Mouse (Mus musculus) left cerebral cortex, postnatal 36 days (tissue): ENCODE data around the gene Ldhc. TPM values are rescaled to one million over a fixed set of nuclear protein-coding genes. Genes with fewer than 3 reads are reported as not detected.
"Not testable (repeated sequence)": the region's sequence is repeated elsewhere in the genome, so short reads cannot be mapped to it uniquely, and the experiment has no call there.

Experiments
- DNase-seq, 2 experiments: peaks; one replicate each; pipeline ENCODE4 v3.0.0; 2021 to 2022; ENCODE audit warnings: low spot score in 2 of 2, mixed read lengths in 1 of 2
- intact Hi-C: fragments of 180-260 bp; cut with DNase I; formaldehyde crosslinking; loops from one replicate; pipeline ENCODE4 v1.15.1; 2025
- total RNA-seq, 2 experiments: library from RNA; stranded (reverse); gene quantifications; 2 replicates each; pipeline ENCODE4 v1.2.3; 2021

Gene Ldhc
- total RNA-seq = not detected

DNA sequence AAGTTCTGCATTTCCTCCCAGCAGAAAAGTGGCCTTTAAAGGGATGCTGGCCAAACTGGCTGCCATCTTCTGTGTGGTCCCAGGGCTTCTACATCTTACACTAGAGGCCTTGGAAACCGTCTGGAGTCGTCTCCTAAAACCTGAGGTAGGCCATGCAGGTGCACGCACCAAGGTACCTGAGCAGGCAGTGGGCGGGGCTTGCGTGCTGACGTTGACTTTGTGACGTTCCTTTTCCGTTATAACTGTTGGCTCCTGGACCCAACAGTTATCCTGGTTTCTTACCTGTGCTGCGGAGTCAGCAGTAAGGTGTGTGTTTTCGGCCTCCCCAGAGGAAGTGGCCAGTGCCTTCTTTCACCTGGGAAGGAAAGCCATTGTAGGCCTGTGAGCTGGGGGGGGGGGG, at the start of gene Ldhc:
Gene Ldhc, plus strand, starts transcription at position 208 of the 400 bp plus-strand sequence.
- intact Hi-C loops = no loop called here
- no peak for DNase-seq

DNA sequence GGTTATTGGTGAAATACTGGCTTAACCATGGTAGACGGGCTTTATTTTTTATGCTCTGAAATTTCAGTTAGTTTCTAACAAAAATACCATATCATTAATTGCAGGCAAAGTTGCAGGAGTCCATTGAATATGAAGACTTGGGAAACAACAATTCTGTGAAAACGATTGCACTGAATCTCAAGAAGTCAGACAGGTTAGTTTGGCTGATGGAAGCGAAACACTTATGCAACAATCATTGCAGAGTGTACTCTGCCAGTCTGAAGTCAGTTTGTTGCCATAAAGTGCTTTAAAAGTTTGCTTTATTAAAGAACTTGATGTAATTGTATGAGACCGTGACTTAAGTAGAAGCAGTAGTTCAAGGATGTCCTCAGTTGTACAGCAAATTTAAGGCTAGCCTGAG, 47.0 kb upstream of the Ldhc start:
- intact Hi-C loops = no loop called here
- no peak for DNase-seq

DNA sequence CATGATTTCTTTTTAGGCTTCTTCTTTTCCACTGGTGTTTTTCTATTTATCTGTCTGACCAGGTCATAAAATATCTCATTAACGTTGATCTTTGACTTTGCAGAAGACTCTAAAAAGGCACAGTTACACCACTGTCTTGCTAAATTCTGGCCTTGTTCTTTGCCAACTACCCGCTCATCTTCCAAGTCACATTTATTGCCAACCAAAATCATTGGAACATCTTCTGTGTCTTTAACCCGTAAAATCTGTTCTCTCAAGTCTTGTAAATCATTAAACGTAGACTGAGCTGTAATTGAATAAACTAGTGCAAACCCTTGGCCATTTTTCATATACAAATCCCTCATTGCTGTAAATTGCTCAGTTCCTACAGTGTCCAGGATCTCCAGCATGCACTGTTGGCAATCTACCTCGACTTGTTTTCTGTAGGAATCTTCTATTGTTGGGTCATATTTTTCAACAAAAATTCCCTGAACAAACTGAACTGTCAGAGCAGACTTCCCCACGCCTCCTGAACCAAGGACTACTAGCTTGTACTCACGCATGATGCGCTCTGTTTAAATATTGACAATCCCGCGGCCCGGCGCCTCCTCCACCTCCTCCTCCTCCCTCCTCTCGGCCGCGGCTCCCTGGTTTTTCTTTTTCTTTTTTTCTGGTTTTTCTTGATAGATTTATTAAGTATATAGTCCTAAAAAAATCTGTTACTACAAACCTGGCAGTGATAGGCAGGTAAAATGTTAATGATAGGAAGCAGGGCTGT, 39.9 kb upstream of the Ldhc start:
- DNase-seq, intact Hi-C loops: not testable (repeated sequence)

DNA sequence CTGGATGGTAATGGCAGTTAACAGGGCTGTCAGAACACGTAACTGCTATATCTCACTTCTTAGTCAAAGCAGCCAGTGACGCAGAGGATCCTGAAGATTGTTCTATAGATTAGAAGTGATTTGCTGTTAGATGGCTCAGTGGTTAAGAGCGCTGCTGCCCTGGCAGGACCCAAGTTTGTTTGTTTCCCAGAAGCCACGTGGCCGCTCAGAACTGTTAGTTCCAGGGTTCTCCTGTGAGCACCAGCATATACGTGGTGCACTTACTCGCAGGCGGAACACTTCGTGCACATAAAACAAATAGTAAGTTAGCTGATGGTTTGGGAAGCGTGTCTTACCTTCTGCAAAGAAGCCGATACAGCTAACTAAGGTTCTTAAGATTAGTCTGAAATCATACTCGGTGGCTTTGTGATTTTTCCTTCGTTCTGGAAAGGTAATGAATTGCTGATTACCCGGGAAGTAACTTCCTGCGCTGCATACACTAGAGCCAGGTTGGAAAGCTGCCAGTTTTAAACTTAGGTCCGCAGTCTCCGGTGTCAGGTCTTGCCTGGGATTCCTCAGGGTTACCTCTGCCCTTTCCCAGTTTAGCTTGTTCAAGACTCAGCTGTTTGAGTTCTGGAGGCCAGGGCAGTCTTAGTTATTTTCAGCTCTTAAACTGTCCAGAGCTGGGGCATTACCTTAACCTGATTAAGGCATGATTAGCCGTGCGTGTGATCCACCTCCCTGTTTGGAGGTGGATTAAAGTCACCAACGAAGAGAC, 33.8 kb upstream of the Ldhc start:
- DNase-seq = no peak
- intact Hi-C loops = no loop called here

DNA sequence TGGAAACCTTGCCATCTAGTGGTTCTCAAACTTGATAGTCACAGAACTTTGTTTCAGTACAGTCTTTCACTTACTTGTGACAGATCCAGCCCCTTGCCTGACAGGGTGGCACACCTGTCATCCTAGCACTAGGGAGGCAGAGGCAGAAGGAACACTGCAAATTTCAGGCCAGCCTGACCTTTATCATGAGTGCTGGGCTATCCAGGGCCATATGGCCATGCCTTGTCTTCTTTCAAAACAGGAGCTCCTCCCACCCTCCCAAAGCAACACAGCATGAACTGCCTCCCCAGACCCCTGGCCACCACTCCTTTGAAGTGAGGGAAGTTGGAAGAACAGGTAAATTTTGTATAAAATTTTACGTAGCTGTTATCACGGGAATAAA, 33.2 kb upstream of the Ldhc start:
- DNase-seq = no peak
- intact Hi-C loops = no loop called here

DNA sequence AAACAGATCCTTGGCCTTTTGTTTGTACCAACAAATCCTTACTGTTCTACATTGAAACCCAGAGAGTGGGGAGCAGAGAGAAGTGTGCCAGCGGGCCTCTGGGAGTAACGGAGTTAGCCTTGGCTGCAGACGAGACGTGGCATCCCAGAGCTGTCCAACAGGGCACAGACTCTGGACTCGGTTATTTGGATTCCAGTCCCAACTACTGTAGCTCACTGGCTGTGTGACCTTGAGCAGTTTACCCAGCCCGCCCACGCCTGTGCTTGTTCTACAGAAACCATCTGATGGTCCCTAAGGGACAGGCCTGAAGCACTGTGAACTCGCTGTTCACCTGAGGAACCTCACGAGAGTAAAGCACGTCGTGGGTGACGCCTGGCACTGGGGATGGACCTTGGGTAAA, 31.1 kb upstream of the Ldhc start:
- no peak for DNase-seq
- intact Hi-C loops = no loop called here

DNA sequence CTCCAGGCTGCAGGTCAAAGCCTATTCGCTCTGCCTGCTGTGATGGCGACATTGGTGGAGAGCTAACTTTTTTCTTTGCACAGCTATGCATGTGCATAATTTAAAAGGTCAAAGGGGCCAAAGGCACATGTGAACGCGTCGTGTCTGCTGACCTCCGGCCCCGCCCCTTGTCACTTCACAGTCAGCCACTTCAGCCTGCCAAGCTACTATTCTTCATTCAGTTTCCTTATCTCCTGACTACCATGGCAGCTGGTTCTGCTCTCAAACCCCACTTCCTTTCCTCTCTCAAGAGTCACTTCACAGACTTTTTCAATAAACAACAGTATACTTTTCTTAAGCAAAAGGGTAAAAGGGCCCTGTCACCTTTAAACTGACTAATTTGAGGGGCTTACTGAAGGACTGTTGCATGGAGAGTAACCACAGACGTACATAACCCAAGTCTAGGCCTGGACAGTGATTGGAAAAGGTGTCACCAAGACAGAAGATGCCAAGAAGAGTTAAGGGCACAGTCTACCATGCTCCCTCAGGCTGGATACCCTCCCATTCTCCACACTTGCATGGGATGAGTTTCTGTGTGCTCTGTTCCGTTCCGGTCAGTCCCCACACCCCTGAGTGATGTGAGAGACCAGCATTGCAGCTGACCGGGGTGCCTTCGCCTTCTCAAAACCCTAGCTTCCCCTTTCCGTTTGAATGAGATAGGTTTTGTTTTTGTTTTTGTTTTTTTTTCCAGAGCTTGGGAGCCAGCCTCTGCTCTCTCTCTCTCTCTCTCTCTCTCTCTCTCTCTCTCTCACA, 30.0 kb upstream of the Ldhc start:
- DNase-seq = no peak
- intact Hi-C loops = no loop called here

DNA sequence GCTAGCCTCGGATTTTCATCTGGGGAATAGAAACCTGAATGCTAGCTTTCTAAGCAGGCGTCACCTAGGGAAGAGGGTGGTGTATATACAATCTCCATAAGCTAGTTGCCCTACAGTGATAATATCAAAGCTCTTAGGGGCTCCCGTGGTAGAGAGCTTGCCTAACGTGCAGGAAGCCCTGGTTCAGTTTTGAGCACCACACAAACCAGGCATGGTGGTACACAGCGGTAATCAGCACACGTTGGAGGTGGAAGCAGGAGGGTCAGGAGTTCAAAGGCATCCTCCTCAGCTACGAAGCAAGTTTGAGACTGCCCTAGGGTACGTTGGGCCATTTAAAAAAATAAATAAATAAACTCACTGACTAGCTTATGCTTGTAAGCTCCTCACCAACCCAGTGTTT, 29.3 kb upstream of the Ldhc start:
- intact Hi-C loops = no loop called here
- DNase-seq = no peak

DNA sequence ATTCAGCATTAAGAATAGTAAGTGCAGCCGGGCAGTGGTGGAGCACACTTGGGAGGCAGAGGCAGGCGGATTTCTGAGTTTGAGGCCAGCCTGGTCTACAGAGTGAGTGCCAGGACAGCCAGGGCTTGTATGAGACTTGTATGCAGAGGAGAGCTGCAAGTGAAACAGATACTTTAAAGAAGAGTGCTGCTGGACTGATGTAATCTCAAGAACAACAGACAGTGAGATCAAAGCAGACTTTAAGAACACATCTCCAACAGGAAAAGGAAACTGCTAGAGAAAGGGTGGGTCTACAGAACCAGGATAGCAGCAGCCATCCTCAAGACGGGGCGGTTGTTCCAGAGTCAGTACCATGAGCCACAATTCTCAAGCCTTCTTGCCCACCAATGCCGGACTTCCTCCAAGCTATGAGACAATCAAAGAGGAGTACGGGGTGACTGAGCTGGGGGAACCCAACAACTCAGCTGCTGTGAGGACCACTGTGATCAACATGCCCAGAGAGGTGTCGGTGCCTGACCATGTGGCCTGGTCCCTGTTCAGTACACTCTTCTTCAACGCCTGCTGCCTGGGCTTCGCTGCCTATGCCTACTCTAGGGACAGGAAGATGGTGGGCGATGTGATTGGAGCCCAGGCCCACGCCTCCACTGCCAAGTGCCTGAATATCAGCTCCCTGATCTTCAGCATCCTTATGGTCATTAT, 28.7 kb upstream of the Ldhc start:
- intact Hi-C loops, DNase-seq: not testable (repeated sequence)

DNA sequence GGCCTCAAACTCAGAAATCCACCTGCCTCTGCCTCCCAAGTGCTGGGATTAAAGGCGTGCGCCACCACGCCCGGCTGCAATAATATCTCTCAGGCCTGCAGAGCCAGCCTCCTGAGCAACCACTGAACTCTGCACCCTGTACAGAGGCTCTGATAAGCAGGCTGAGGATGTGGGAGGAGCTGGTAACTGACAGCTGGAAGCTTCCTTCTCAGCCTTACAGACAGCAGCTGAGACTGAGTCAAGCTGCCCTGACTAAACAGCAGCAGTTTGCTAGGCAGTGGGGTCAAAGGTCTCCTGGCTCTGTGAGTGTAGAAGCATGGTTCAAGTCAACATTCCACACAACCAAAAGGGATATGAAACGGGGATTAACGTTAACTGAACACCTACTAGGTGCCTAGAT, 27.7 kb upstream of the Ldhc start:
- intact Hi-C loops = no loop called here
- DNase-seq = no peak

DNA sequence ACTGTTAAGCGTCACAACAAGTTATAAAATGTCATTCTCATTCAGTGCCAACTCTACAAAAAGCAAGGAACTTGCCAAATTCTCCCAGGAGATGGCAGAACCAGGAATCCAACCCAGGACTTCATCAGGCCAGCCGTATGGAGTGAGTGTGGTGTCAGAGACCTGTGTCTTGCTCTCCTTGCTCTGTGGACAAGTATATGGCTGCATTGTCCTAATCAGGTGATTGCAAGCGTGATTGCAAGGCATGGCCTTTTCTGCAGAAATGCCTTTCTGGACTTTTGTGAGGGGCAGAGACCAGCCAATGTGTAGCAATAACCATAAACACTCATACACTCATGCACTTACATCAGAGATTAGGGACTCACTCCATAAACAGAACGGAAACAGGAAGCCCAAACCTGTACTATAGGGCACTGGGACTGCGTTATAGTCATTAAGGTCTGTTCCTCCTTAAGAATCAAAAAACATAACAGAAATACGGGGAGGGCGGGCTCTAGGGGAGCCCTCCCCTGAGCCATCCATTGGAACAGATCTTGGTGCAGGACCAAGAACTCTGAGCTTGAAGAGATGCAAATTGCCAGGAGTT, 27.2 kb upstream of the Ldhc start:
- no peak for DNase-seq
- intact Hi-C loops = no loop called here

DNA sequence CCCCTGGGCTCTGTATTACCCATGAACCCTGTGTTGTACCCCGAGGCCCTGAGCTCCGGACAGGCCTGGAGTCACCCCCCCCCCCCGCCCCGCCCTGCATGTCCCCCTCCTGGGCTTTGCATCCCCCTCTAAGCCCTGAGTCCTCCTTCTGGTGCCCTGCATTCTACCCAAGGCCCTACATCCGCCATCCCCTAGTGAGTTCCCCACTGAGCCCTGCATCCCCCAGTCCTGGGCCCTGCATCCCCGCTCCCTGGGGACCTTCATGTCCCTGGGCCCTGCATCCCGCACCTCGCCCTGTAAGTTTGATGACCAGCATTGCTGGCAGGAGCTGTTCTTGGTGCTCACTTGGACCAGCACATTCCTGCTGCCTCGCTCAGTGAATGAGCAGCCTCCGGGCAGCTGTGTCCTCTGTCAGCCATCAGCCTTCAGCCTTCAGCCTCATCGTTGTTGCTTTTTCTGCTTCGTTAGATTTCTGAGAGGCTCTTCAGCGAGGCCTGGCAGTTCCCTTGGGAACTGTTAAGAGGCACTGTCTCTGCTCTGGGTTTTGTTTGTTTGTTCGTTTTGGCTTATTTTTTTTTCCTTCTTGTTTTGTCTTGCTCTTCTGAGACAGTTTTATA, 25.9 kb upstream of the Ldhc start:
- DNase-seq = no peak
- intact Hi-C loops = no loop called here

DNA sequence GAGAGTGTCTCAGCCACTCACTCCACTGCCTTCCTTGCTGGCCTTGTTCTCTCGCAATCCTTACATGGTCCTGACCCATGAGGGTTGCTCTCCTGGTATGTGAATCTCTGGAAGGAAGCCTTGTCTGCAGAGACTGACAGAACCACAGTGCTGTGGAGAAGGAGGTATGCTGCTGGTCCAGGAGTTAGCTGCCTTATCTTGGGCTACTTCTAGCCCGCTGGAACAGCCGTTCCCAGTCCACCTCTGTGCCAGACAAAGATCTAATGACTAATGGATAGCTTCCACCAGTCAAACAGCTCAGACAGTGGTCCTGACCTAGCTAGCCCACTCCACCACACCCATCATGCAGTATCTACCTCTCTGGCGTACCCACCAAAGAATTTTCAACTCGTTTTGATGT, 24.6 kb upstream of the Ldhc start:
- intact Hi-C loops = no loop called here
- DNase-seq = no peak

DNA sequence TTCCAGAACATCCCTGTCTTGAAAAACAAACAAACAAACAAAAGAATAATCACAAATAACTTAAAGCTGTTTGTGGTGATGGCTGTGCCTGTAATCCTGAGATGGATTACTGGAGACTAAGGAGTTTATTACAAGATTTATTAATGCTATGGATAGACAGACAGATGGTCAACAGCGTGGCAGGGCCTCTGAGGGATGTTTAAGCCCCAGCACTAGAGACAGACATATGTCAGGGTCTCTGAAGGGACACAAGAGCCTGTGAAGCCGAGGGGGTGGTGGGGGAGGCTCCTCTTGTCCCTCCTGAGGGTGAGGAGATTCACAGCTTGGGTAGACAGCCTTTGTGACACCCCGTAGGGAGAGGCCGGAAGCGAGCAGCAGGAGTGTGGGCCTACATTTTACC, 23.9 kb upstream of the Ldhc start:
- DNase-seq = no peak
- intact Hi-C loops = no loop called here

DNA sequence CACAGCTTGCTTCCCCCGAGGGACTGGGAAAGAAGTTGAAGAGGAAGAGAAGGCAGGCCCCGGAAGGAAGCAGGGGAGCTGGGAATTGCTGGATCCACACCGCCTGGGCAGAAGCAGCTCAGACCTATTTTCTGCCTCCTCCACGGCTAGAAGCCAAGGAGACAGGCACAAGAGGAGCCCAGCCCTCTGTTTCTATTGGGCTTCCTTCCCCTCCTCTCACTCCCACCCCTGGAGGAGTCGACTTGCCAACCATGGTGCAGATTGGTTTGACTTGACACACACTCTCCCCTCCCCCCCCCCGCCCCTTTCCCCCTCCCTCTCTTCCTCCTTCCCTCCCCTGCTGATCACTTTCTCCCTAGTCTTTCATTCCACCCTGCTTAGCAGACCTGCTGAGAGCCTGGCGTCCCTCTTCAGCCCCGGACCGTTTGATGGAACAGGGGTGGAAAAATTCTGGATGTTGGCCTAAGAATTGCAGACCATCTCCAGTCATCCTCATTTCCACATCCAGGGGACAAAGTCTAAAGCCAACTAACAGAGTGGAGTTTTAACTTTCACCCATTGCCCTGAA, 22.8 kb upstream of the Ldhc start:
- intact Hi-C loops = no loop called here
- peak; percentile 31 to 36 for DNase-seq

DNA sequence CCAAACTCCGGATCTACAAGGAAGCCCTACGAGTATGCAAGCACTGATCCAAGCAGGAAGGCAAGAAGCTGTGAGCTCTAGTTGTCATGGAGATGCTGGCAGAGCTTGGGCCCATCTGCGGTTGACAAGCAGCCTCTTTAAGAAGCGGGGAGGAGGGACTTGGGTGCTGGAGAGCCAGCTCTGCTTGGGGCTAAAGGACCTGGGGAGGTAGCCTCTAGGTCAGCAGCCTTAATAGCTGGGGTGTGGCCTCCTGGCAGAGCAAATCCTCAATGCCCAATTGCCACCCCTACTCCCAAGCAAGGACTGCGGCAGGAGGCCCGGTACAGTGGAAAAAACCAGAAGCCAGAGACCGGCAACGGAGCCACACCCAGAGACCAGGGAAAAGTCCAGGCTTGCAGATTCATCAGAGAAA, 22.1 kb upstream of the Ldhc start:
- intact Hi-C loops = no loop called here
- DNase-seq = peak; percentile 79 to 81

DNA sequence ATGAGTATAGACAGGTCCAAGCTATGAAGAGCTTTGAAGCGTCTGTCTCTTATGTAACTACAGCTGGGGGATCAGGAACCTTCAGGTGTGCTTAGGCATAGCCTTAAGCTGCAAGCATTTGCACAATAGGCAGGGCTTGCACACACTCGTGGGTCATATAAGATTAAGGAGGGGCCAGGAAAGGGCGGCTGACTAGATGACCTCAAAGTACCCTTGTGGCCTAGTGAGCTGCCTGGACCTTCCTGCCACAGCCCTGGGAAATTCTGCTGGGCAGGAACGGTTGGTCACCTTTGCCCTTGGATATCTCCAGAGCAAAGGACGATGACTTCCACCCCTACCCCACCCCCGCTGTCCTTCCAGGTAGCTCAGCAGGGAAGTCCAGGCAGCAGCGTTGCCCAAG, 21.6 kb upstream of the Ldhc start:
- no peak for DNase-seq
- intact Hi-C loops = no loop called here

DNA sequence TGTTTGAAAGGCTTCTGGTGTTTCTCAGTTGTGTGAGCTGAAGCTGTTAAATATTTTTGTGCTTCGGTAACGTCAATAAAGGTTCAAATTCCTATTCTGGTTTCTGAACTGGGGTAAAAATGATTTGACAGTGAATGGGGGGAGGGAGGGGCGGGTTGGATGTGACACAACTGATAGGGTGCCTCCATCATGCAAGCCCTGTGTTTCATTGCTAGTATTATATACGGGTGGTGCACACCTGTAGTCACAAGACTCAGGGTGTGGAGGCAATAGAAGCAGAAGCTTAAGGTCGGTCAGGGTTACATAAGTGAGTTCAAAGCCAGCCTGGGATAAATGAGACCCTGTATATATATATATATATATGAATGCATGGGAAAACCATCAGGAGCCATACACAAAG, 21.1 kb upstream of the Ldhc start:
- DNase-seq = no peak
- intact Hi-C loops = no loop called here

DNA sequence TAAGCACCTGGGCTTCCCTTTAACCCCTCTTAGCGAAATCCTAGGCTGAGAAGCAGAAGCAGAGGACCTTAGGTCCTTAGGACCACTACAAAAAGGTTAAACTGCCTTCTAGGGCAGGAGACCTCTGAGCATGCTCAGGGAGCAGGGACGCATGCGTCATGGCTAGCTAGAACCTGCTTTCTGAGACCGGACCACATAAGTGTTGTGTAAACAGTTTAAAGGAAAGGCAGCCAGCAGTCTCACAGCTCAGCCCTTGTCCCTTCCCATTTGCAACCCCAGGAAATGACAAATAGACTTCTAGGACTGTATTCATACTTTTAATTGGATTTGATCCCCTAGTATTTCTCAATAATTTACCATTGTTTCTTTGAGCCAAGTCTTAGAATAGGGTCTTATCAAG, 20.7 kb upstream of the Ldhc start:
- DNase-seq = no peak
- intact Hi-C loops = no loop called here
